Mouse (Mus musculus): Measurements from ENCODE around the gene Slc16a6. TPM values are rescaled to one million over a fixed set of nuclear protein-coding genes. Genes with fewer than 3 reads are reported as not detected.

Slc16a6 gene
- polyA plus RNA-seq, 1 experiment: 4.3 TPM

DNA sequence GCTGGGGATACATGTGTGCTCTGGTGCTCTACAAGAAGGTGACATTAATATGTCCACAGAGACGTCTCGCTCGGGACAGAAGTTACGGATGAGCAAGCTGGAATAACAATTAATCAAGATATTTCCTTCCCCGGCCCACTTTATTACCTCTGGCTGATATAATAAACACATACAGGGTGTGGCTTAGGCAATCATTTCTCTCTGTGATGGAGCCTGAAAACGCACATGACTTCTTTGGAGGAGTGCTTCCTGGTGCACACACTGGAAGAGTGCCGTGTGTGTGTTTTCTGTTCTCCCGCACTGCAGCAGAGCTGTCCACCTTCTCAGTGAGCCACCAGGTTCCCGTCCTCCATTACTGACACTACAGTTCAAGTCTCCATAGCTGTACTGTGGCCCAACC lies 24.6 kb upstream of the Slc16a6 start:
- Histone ChIP-seq H3K27me3 (ENCODE audit: control insufficient read depth, insufficient read depth, insufficient read length) (no peaks in the 10 kb centered on the region), H3K36me3 (ENCODE audit: control insufficient read depth, insufficient read depth) (no peaks in the 10 kb centered on the region), H3K4me2 (ENCODE audit: low read depth) (no peak overlapping the region), H3ac (ENCODE audit: control insufficient read depth, insufficient read length) (no peak overlapping the region), H3K79me2 (ENCODE audit: control insufficient read depth, insufficient read depth) (no peaks in the 10 kb centered on the region), H3K4me3 (no peak overlapping the region)
- no peak for TF ChIP-seq TCF3 (IDR thresholded peaks at IDR 0.05; ENCODE audit: insufficient read length, low read depth)
- TF ChIP-seq POLR2AphosphoS2 (IDR thresholded peaks at IDR 0.05; ENCODE audit: insufficient read length, low read depth): no peak
- no peak for TF ChIP-seq MYOD1 (IDR thresholded peaks at IDR 0.05; ENCODE audit: control insufficient read depth in 1 of 3, insufficient read length in 2 of 3, low read depth in 2 of 3)
- no peak for TF ChIP-seq USF1 (IDR thresholded peaks at IDR 0.05; ENCODE audit: low read depth)
- TF ChIP-seq MAX (IDR thresholded peaks at IDR 0.05; ENCODE audit: low read depth): no peak
- no peak for TF ChIP-seq POLR2A (IDR thresholded peaks at IDR 0.05; ENCODE audit: insufficient read length, low read depth)
- no peak for TF ChIP-seq REST (IDR thresholded peaks at IDR 0.05; ENCODE audit: insufficient read depth, insufficient read length)
- no peak for TF ChIP-seq SRF (IDR thresholded peaks at IDR 0.05; ENCODE audit: control insufficient read depth, insufficient read length, low read depth)
- no peak for TF ChIP-seq CEBPB (IDR thresholded peaks at IDR 0.05; ENCODE audit: insufficient read depth, poor library complexity, severe bottlenecking)

DNA sequence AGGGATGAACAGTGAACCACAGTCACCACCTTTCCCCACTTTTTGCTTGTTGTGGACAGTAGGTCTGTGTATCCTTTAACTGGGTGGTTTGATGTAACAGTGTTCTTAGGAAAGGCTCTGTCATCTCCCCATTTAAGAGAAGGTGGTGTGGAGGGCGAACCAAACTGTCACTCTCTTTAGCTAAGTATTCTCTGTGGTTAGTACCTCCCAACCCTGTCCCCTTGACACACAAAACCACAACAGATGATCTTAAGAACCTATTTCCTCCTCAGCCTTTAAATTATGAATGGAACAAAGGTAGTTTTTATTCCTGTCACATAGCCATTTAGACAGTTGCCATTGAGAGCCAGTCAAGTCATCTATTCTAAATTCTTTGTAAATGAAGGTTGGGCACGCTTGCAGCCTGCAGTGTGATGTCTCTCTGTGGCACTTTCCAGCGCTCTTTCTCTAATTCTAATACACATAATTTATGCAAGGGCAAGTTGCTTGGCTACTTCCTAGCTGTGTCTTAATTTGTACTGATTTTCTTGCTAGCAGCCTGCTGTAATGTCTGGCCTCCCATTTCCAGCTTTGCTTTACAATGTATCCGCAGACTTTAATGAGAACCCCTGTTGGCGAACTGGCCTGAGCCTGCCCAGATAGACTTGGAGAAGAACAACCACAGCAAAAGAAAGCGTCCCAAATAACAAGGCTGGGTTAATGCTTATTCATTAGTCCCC lies 23.8 kb upstream of the Slc16a6 start:
- no peaks in the 10 kb centered on the region for H3K36me3 ChIP-seq (ENCODE audit: control insufficient read depth, insufficient read depth)

DNA sequence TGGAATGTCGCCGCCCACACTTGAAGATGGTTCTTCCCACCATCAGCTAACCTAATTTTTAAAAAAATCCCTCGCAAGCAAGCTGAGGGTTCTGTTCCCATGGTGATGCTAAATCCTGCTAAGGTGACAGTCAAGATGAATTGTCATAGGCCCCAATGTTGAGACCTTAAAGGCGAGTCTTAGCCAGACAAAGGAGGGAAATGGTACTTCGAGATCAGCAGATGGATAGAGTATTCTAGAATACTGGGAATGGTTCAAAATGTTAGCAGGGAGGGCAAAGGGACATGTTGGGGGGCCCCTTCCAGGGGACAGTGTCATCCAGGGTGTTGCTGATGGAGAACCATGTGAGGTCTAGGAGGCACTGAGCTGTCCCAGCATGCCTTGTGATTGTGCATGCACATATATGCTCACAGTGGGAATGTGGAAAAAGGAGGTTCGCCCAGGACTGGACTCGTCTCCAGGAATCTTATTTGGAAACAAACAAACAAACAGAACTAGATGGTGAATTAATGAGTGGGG lies 23.1 kb upstream of the Slc16a6 start:
- Histone ChIP-seq H3K4me2 (ENCODE audit: low read depth) (no peak overlapping the region), H3K4me3 (no peak overlapping the region), H3K79me2 (ENCODE audit: control insufficient read depth, insufficient read depth) (no peaks in the 10 kb centered on the region), H3ac (ENCODE audit: control insufficient read depth, insufficient read length) (no peak overlapping the region), H3K36me3 (ENCODE audit: control insufficient read depth, insufficient read depth) (no peaks in the 10 kb centered on the region), H3K27me3 (ENCODE audit: control insufficient read depth, insufficient read depth, insufficient read length) (no peaks in the 10 kb centered on the region)
- no peak for TF ChIP-seq TCF12 (IDR thresholded peaks at IDR 0.05; ENCODE audit: insufficient read depth, poor library complexity, severe bottlenecking)
- no peak for TF ChIP-seq E2F4 (IDR thresholded peaks at IDR 0.05; ENCODE audit: insufficient read depth)
- TF ChIP-seq MYOG (IDR thresholded peaks at IDR 0.05; ENCODE audit: control insufficient read depth in 1 of 3, insufficient read depth in 1 of 3, insufficient read length in 2 of 3, low read depth in 2 of 3): no peak
- no peak for TF ChIP-seq MAX (IDR thresholded peaks at IDR 0.05; ENCODE audit: low read depth)
- TF ChIP-seq USF1 (IDR thresholded peaks at IDR 0.05; ENCODE audit: low read depth): no peak
- no peak for TF ChIP-seq SRF (IDR thresholded peaks at IDR 0.05; ENCODE audit: control insufficient read depth, insufficient read length, low read depth)
- no peak for TF ChIP-seq MYOD1 (IDR thresholded peaks at IDR 0.05; ENCODE audit: control insufficient read depth in 1 of 3, insufficient read length in 2 of 3, low read depth in 2 of 3)

More for the DNA sequence above, 23.8 kb upstream of the Slc16a6 start:
- H3K4me2 ChIP-seq (ENCODE audit: low read depth): no peak overlapping the region
- no peak overlapping the region for H3K4me3 ChIP-seq
- no peak for TF ChIP-seq POLR2A (IDR thresholded peaks at IDR 0.05; ENCODE audit: insufficient read length, low read depth)
- TF ChIP-seq SRF (IDR thresholded peaks at IDR 0.05; ENCODE audit: control insufficient read depth, insufficient read length, low read depth): no peak
- no peak for TF ChIP-seq TCF3 (IDR thresholded peaks at IDR 0.05; ENCODE audit: insufficient read length, low read depth)
- TF ChIP-seq REST (IDR thresholded peaks at IDR 0.05; ENCODE audit: insufficient read depth, insufficient read length): no peak
- no peak for TF ChIP-seq CEBPB (IDR thresholded peaks at IDR 0.05; ENCODE audit: insufficient read depth, poor library complexity, severe bottlenecking)
- TF ChIP-seq MYOG (IDR thresholded peaks at IDR 0.05; ENCODE audit: control insufficient read depth in 1 of 3, insufficient read depth in 1 of 3, insufficient read length in 2 of 3, low read depth in 2 of 3): no peak
- no peak for TF ChIP-seq TCF12 (IDR thresholded peaks at IDR 0.05; ENCODE audit: insufficient read depth, poor library complexity, severe bottlenecking)
- TF ChIP-seq MAX (IDR thresholded peaks at IDR 0.05; ENCODE audit: low read depth): no peak
- H3K79me2 ChIP-seq (ENCODE audit: control insufficient read depth, insufficient read depth): no peaks in the 10 kb centered on the region
- H3ac ChIP-seq (ENCODE audit: control insufficient read depth, insufficient read length): no peak overlapping the region
- H3K27me3 ChIP-seq (ENCODE audit: control insufficient read depth, insufficient read depth, insufficient read length): no peaks in the 10 kb centered on the region

DNA sequence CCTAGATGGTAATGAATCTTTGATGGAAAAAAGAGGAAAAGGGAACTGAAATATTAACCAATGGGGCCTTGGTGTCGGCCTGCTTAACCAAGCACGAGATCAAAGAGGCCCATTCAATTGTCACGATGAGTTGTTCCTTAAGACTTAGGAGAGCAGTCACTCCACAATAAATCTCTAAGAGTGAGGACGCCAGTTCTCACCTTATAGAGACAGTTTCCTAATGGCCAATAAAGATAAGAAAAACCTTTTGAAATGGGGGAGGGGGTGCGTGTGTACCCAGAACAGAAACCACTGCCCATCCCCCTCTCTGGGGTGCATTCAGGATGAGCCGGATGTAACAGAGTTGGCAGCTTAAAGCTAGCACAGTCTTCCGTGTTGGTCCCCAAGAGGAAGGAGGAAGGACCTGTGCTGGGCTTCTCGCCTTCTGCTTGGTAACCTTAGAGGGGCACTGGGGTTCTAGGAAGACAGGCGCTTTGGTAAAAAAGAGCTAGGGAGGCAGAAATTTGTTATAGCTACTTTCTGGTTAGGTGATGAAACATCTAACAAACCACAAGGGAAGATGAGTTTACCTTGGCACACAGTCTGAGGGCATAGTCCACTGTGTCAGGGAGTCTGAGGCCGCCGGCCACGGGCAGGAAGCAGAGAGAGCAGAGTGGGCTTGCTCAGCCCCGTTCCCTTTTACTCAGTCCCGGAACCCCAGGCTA lies 22.5 kb upstream of the Slc16a6 start:
- no peak overlapping the region for H3ac ChIP-seq (ENCODE audit: control insufficient read depth, insufficient read length)
- no peak overlapping the region for H3K4me3 ChIP-seq
- H3K4me2 ChIP-seq (ENCODE audit: low read depth): no peak overlapping the region
- H3K79me2 ChIP-seq (ENCODE audit: control insufficient read depth, insufficient read depth): no peaks in the 10 kb centered on the region
- H3K27me3 ChIP-seq (ENCODE audit: control insufficient read depth, insufficient read depth, insufficient read length): no peaks in the 10 kb centered on the region
- TF ChIP-seq USF1 (IDR thresholded peaks at IDR 0.05; ENCODE audit: low read depth): no peak
- no peak for TF ChIP-seq POLR2AphosphoS2 (IDR thresholded peaks at IDR 0.05; ENCODE audit: insufficient read length, low read depth)
- no peak for TF ChIP-seq SRF (IDR thresholded peaks at IDR 0.05; ENCODE audit: control insufficient read depth, insufficient read length, low read depth)
- TF ChIP-seq MAX (IDR thresholded peaks at IDR 0.05; ENCODE audit: low read depth): no peak
- no peak for TF ChIP-seq MYOG (IDR thresholded peaks at IDR 0.05; ENCODE audit: control insufficient read depth in 1 of 3, insufficient read depth in 1 of 3, insufficient read length in 2 of 3, low read depth in 2 of 3)
- H3K36me3 ChIP-seq (ENCODE audit: control insufficient read depth, insufficient read depth): no peaks in the 10 kb centered on the region

Measured in myocyte (in vitro differentiated cells).